ENCODE assay signal across 16 mouse cellular contexts in the genomic region with DNA sequence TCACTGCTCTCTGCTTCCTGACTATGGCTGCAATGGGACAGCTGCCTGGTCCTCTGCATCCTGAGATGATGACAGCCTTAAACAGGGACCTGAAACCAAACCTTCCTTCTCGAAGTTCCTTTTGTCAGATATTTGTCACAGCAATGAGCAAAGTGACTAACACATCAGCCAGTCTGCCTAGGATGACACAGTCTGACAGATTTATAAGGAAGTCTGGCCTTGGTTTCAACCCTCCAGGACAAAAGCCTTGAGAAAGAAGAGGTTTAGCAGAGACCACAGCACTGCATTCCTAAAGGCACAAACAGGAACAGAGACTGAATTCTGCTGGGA.
DNase-seq lines count a peak whose midpoint lies in the region; ATAC-seq lines count a peak whose summit lies in the region.
"Had no signal": no experiment of that assay in that cellular context is flagged by ENCODE, and none has a peak within 500 bp of the region (broad histone marks: within the 10 kb centered on the region; RNA-seq: fewer than 3 reads in every experiment).

No protein-coding gene starts in this region.

- H3K27ac ChIP-seq in hindbrain, embryonic 13.5 days: 0 out of 2 replicates have a peak overlapping the region, but pooled peaks have one; percentile 46
- no peak overlapping the region for H3K27ac ChIP-seq in hindbrain, embryonic 10.5 days
- 0 out of 2 replicates have a peak overlapping the region, but pooled peaks have one; percentile 13 for H3K27ac ChIP-seq in limb, embryonic 15.5 days
- H3K27ac ChIP-seq: lung, embryonic 15.5 days; neural tube, embryonic 12.5 days; stomach, embryonic 15.5 days had no signal

- peaks cover 20% of the 10 kb centered on the region for H3K4me1 ChIP-seq in hindbrain, embryonic 13.5 days (replicated peaks)
- H3K4me1 ChIP-seq in hindbrain, embryonic 10.5 days (replicated peaks): no peaks in the 10 kb centered on the region
- H3K4me1 ChIP-seq in limb, embryonic 15.5 days: peaks cover 12% of the 10 kb centered on the region; the same call in 1 of the 2 replicates
- H3K4me1 ChIP-seq: stomach, embryonic 15.5 days had no signal

- no peak overlapping the region for H3K4me3 ChIP-seq in hindbrain, embryonic 13.5 days
- H3K4me3 ChIP-seq in hindbrain, embryonic 10.5 days: no peak overlapping the region
- H3K4me3 ChIP-seq in limb, embryonic 15.5 days: no peak overlapping the region
- H3K4me3 ChIP-seq: erythroblast, embryonic 14.5 days; lung, embryonic 15.5 days; neural tube, embryonic 12.5 days; stomach, embryonic 15.5 days had no signal

- H3K9ac ChIP-seq in hindbrain, embryonic 13.5 days: no peak overlapping the region
- no peak overlapping the region for H3K9ac ChIP-seq in limb, embryonic 15.5 days
- H3K9ac ChIP-seq: lung, embryonic 15.5 days; neural tube, embryonic 12.5 days; stomach, embryonic 15.5 days had no signal

- WGBS in hindbrain, embryonic 13.5 days: 68% methylated on average over 1 of the region's 1 CpGs
- 78% methylated on average over 1 of the region's 1 CpGs for WGBS in hindbrain, embryonic 10.5 days
- WGBS in limb, embryonic 15.5 days: 39% methylated on average over 1 of the region's 1 CpGs

- H3K4me2 ChIP-seq in hindbrain, embryonic 13.5 days: no peak overlapping the region
- H3K4me2 ChIP-seq in limb, embryonic 15.5 days: no peak overlapping the region
- H3K4me2 ChIP-seq: lung, embryonic 15.5 days; neural tube, embryonic 12.5 days; stomach, embryonic 15.5 days had no signal

- no peak for ATAC-seq in hindbrain, embryonic 13.5 days (ENCODE audit: low FRiP score)
- no peak for ATAC-seq in limb, embryonic 15.5 days (ENCODE audit: insufficient number of reproducible peaks, low FRiP score, low TSS enrichment, low read depth)
- ATAC-seq: inflammation-experienced regulatory T-cells, adult 6 months had no signal

- no peaks in the 10 kb centered on the region for H3K27me3 ChIP-seq in hindbrain, embryonic 13.5 days
- no peaks in the 10 kb centered on the region for H3K27me3 ChIP-seq in hindbrain, embryonic 10.5 days (ENCODE audit: insufficient read depth, poor library complexity, severe bottlenecking)
- no peaks in the 10 kb centered on the region for H3K27me3 ChIP-seq in limb, embryonic 15.5 days
- H3K27me3 ChIP-seq: lung, embryonic 15.5 days; neural tube, embryonic 12.5 days; stomach, embryonic 15.5 days had no signal

- no peaks in the 10 kb centered on the region for H3K9me3 ChIP-seq in hindbrain, embryonic 13.5 days
- H3K9me3 ChIP-seq in hindbrain, embryonic 10.5 days: no peaks in the 10 kb centered on the region
- no peaks in the 10 kb centered on the region for H3K9me3 ChIP-seq in limb, embryonic 15.5 days
- H3K9me3 ChIP-seq: lung, embryonic 15.5 days; neural tube, embryonic 12.5 days; stomach, embryonic 15.5 days had no signal

- no peaks in the 10 kb centered on the region for H3K36me3 ChIP-seq in hindbrain, embryonic 13.5 days
- H3K36me3 ChIP-seq in hindbrain, embryonic 10.5 days: no peaks in the 10 kb centered on the region
- H3K36me3 ChIP-seq in limb, embryonic 15.5 days: 0 out of 2 replicates have a peak, but pooled peaks cover 7% of the 10 kb centered on the region
- H3K36me3 ChIP-seq: lung, embryonic 15.5 days; neural tube, embryonic 12.5 days; stomach, embryonic 15.5 days had no signal

- DNase-seq in hindbrain, embryonic 10.5 days (ENCODE audit: low spot score): no peak
- peak; percentile 37 for DNase-seq in 416B (ENCODE audit: low read depth)
- DNase-seq in adrenal gland, postnatal 14 days: peak; percentile 26
- no peak for DNase-seq in layer of hippocampus, postnatal 14 days (ENCODE audit: low spot score in 2 of 2)
- DNase-seq in ovary, postnatal 36 days (ENCODE audit: low spot score): no peak
- no peak for DNase-seq in urinary bladder, postnatal 14 days (ENCODE audit: low spot score)
- DNase-seq: cerebellum, adult 2 months; spleen, adult 18-20 months; thymus, postnatal 14 days had no signal

Comparison
In these comparisons a context has a peak if more than half of its experiments do, and no peak if none do; other contexts are left out.
1. DNase-seq: peak in 416B (single experiment) and adrenal gland, postnatal 14 days (single experiment); none in hindbrain, embryonic 10.5 days (single experiment), layer of hippocampus, postnatal 14 days (0 of 2), ovary, postnatal 36 days (single experiment) and urinary bladder, postnatal 14 days (single experiment).